8 mouse cellular contexts compared by ENCODE assay signal in the genomic region with DNA sequence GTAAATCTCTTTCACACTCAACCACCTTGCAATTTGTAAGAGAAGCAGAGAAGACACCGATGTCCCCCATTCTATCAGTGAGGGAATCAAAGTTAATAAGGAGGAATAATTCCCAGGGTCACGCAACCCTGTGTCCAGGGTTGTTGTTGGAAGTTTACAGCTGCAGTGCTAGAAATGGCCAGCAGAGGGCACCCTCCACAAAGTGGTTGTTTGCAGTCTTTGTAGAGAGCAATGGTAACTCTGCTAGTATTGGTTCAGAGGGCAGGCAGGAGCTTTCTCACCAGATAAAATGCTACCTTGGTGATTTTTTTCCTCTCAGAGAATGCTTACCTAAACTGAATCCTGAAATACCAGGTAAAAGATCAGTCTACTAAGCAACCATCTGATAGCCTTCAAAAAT. TPM values are rescaled to one million over a fixed set of nuclear protein-coding genes. Genes with fewer than 3 reads are reported as not detected.
DNase-seq lines count a peak whose midpoint lies in the region; ATAC-seq and TF ChIP-seq lines count a peak whose summit lies in the region.
"Had no signal": no experiment of that assay in that cellular context is flagged by ENCODE, and none has a peak within 500 bp of the region (broad histone marks: within the 10 kb centered on the region; RNA-seq: fewer than 3 reads in every experiment).

No protein-coding gene starts in this region.

- peak; percentile 79 for DNase-seq in R1 (ENCODE audit: low read depth, low spot score)
- peak; percentile 63 for DNase-seq in cerebellum, adult 11-12 months
- DNase-seq in forebrain, postnatal 0 days: peak; percentile 84
- peak; percentile 99 for DNase-seq in intestine, embryonic 14.5 days (ENCODE audit: low spot score)
- peak; percentile 94 for DNase-seq in limb, embryonic 10.5 days (ENCODE audit: low spot score)
- DNase-seq in naive thymus-derived CD4-positive, alpha-beta T cell, adult 2 months (ENCODE audit: low read depth): peak; percentile 77
- DNase-seq in spleen, postnatal 14 days (ENCODE audit: low spot score in 2 of 2): peak; percentile 57 to 74

- H3K4me1 ChIP-seq in forebrain, postnatal 0 days (ENCODE audit: insufficient read depth): no peaks in the 10 kb centered on the region
- H3K4me1 ChIP-seq in intestine, embryonic 14.5 days (replicated peaks; ENCODE audit: control insufficient read depth, insufficient read depth, low read length): peaks cover 6% of the 10 kb centered on the region; the same call in 1 of the 2 replicates
- peaks cover 12% of the 10 kb centered on the region for H3K4me1 ChIP-seq in limb, embryonic 10.5 days

- H3K9me3 ChIP-seq in forebrain, postnatal 0 days (ENCODE audit: low read length): no peaks in the 10 kb centered on the region
- H3K9me3 ChIP-seq in intestine, embryonic 14.5 days (ENCODE audit: control insufficient read depth, low read length): no peaks in the 10 kb centered on the region
- H3K9me3 ChIP-seq in limb, embryonic 10.5 days (replicated peaks): no peaks in the 10 kb centered on the region
- H3K9me3 ChIP-seq: liver, embryonic 15.5 days had no signal

- WGBS in forebrain, postnatal 0 days: 12% methylated on average over 2 of the region's 2 CpGs
- WGBS in intestine, embryonic 14.5 days: 28% methylated on average over 2 of the region's 2 CpGs
- WGBS in limb, embryonic 10.5 days: 22% methylated on average over 2 of the region's 2 CpGs

- no peaks in the 10 kb centered on the region for H3K27me3 ChIP-seq in forebrain, postnatal 0 days (ENCODE audit: insufficient read depth, low read length)
- H3K27me3 ChIP-seq in intestine, embryonic 14.5 days (replicated peaks; ENCODE audit: control insufficient read depth, insufficient read depth, low read length): no peaks in the 10 kb centered on the region
- 0 out of 2 replicates have a peak, but pooled peaks cover 14% of the 10 kb centered on the region for H3K27me3 ChIP-seq in limb, embryonic 10.5 days (ENCODE audit: low read depth, poor library complexity, severe bottlenecking)
- H3K27me3 ChIP-seq: liver, embryonic 15.5 days had no signal

- no peak overlapping the region for H3K27ac ChIP-seq in forebrain, postnatal 0 days (ENCODE audit: low read depth, low read length)
- no peak overlapping the region for H3K27ac ChIP-seq in intestine, embryonic 14.5 days (ENCODE audit: low read depth)
- no peak overlapping the region for H3K27ac ChIP-seq in limb, embryonic 10.5 days
- H3K27ac ChIP-seq: liver, embryonic 15.5 days had no signal

- ATAC-seq in forebrain, postnatal 0 days: peak; percentile 53; the same call in 1 of the 2 replicates
- ATAC-seq in intestine, embryonic 14.5 days (replicated peaks; ENCODE audit: low FRiP score, low TSS enrichment, low read depth): no peak

- H3K4me2 ChIP-seq in forebrain, postnatal 0 days (ENCODE audit: low read depth): no peak overlapping the region
- no peak overlapping the region for H3K4me2 ChIP-seq in intestine, embryonic 14.5 days (ENCODE audit: low read length)
- H3K4me2 ChIP-seq: liver, embryonic 15.5 days had no signal

- TF ChIP-seq CTCF in forebrain, postnatal 0 days (IDR thresholded peaks at IDR 0.05; ENCODE audit: low read depth): peak; percentile 96

- H3K36me3 ChIP-seq in forebrain, postnatal 0 days (ENCODE audit: insufficient read depth): no peaks in the 10 kb centered on the region
- no peaks in the 10 kb centered on the region for H3K36me3 ChIP-seq in intestine, embryonic 14.5 days (ENCODE audit: control insufficient read depth, insufficient read depth, low read length)
- no peaks in the 10 kb centered on the region for H3K36me3 ChIP-seq in limb, embryonic 10.5 days
- H3K36me3 ChIP-seq: liver, embryonic 15.5 days had no signal

- H3K4me3 ChIP-seq in forebrain, postnatal 0 days (ENCODE audit: low read depth, low read length): no peak overlapping the region
- no peak overlapping the region for H3K4me3 ChIP-seq in intestine, embryonic 14.5 days (ENCODE audit: low read depth, low read length)
- H3K4me3 ChIP-seq in limb, embryonic 10.5 days: no peak overlapping the region
- H3K4me3 ChIP-seq: liver, embryonic 15.5 days had no signal

- H3K9ac ChIP-seq in forebrain, postnatal 0 days: no peak overlapping the region
- H3K9ac ChIP-seq in intestine, embryonic 14.5 days (ENCODE audit: low read length): no peak overlapping the region
- H3K9ac ChIP-seq: liver, embryonic 15.5 days had no signal

RNA-seq across cellular contexts. Expression of a gene that starts 18.1 kb away (rescaled TPM):
- 9.5 and 11.4 TPM in 2 replicates for total RNA-seq in forebrain, postnatal 0 days (2014; rRNA removed)
- 6.4 and 7.3 TPM in 2 replicates for polyA plus RNA-seq in forebrain, postnatal 0 days (2015; fragmentation: Nextera tagmentation; extraction: Ambion mirVana)
- polyA plus RNA-seq in intestine, embryonic 14.5 days (2014; fragmentation: Nextera tagmentation; extraction: Ambion mirVana): 23.0 and 24.0 TPM in 2 replicates
- 5.2 and 5.6 TPM in 2 replicates for polyA plus RNA-seq in limb, embryonic 10.5 days (2016; fragmentation: Nextera tagmentation; extraction: Ambion mirVana)

RNA-seq across cellular contexts. Expression of a gene that starts 37.9 kb away (rescaled TPM):
- total RNA-seq in forebrain, postnatal 0 days (2014; rRNA removed): 18.5 and 23.9 TPM in 2 replicates
- polyA plus RNA-seq in forebrain, postnatal 0 days (2015; fragmentation: Nextera tagmentation; extraction: Ambion mirVana): 50.2 and 52.1 TPM in 2 replicates
- 78.5 and 83.0 TPM in 2 replicates for polyA plus RNA-seq in intestine, embryonic 14.5 days (2014; fragmentation: Nextera tagmentation; extraction: Ambion mirVana)
- polyA plus RNA-seq in limb, embryonic 10.5 days (2016; fragmentation: Nextera tagmentation; extraction: Ambion mirVana): 93.2 and 99.6 TPM in 2 replicates
